Mouse (Mus musculus) testis, adult 2 months (tissue): ENCODE results near the gene Cul7. TPM values are rescaled to one million over a fixed set of nuclear protein-coding genes. Genes with fewer than 3 reads are reported as not detected.
A peak's percentile ranks its signal among the peaks of the same experiment; 100 is the strongest.

ENCODE experiments used
- H3K27ac ChIP-seq: fragments of 200-500 bp; 2 replicates; pipeline ENCODE4 v1.5.1; 2012; ENCODE audit warnings: low read depth, low read length; ENCODE audit not compliant: control insufficient read depth, insufficient read depth
- H3K27me3 ChIP-seq: fragments of 200-500 bp; 2 replicates; pipeline ENCODE4 v1.6.1; 2012; ENCODE audit warnings: mild to moderate bottlenecking, low read length, moderate library complexity; ENCODE audit not compliant: control insufficient read depth, insufficient read depth
- H3K36me3 ChIP-seq: fragments of 200-500 bp; 2 replicates; pipeline ENCODE4 v1.6.1; 2012; ENCODE audit warnings: mild to moderate bottlenecking, low read length; ENCODE audit not compliant: control insufficient read depth, insufficient read depth
- H3K4me1 ChIP-seq: fragments of 200-500 bp; 2 replicates; pipeline ENCODE4 v1.6.1; 2012; ENCODE audit warnings: low read length; ENCODE audit not compliant: control insufficient read depth, insufficient read depth
- H3K4me3 ChIP-seq: fragments of 200-500 bp; 2 replicates; pipeline ENCODE4 v1.5.1; 2012; ENCODE audit warnings: low read depth, mild to moderate bottlenecking, low read length, moderate library complexity, mixed read lengths; ENCODE audit not compliant: control insufficient read depth
- CTCF ChIP-seq: fragments of 200-500 bp; IDR thresholded peaks from 2 replicates; pipeline ENCODE4 v1.5.1; 2012; ENCODE audit warnings: low read depth, mild to moderate bottlenecking, inconsistent platforms, low read length, moderate library complexity; ENCODE audit not compliant: control insufficient read depth, insufficient read depth, insufficient replicate concordance
- POLR2A ChIP-seq: fragments of 200-500 bp; IDR thresholded peaks from 2 replicates; pipeline ENCODE4 v1.6.1; 2012; ENCODE audit warnings: low read depth, mild to moderate bottlenecking, inconsistent platforms, low read length, moderate library complexity; ENCODE audit not compliant: control insufficient read depth
- polyA plus RNA-seq: library from polyadenylated mRNA; depleted of rRNA; stranded (reverse); fragments of >200 nt; gene quantifications from 2 replicates; pipeline ENCODE4 v1.2.3, GENCODE M21; 2012

Cul7 gene
- polyA plus RNA-seq, 1 experiment: 6.7 TPM

DNA sequence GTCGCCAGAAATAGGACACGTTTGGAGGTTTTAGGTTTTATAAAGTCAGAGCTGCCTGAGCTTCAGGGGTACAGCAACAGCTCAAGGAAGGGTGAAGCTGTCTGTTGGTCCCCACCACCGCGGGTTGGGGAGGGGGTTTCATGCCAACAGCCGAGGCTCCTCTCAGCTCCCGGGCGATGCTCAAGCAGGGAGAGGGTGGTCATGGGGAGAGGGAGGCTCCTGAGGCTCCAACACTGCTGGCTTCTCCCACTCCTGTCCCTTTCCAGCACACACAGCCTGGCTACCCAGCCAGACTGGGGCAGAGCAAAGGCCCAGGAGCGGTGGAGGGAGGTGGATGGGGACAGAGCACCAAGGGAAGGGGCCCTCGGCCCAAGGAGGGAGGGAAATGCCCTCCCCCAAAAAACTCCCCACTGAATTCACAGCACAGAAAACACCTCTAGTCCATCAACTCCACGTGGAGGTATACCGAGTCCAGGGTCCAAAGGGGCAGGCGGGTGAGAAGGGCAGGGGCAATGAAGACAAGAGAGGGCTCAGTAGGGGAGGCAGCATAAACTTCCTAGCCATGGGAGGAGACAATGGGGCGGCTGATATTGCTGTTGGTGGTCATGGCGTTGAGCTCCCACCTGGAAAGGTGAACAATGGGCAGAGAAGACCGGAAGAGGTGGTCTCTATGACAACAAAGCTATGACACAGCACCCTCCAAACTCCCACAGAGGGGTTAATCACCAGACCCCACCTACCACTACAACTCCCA, 24.6 kb downstream of the Cul7 start:
- Histone ChIP-seq H3K4me1 (peaks cover 14% of the 10 kb centered on the region), H3K27me3 (no peaks in the 10 kb centered on the region), H3K36me3 (peaks cover 7% of the 10 kb centered on the region), H3K27ac (peak overlapping the region; percentile 91), H3K4me3 (peak overlapping the region; percentile 89)
- TF ChIP-seq CTCF: no peak
- TF ChIP-seq POLR2A: no peak; the same call in 1 of the 2 replicates

DNA sequence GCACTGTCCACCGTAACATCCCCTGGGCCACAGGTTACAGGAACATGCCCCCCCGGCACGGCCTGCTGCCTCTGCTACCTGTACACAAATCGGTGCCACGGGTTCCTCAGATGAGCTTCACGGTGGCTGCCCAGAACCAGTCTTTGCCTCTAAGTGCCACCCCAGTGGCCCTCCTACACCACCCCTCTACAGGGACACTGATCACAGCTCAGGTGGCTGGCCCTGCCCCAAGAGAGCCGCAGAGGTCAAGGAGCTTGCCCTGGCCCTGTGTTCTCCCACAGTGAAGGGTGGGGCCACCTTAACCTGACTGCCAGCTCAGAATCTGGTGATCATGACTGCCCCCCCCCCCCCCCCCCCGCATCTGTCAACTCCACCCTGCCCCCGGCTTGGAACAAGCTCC, 28.3 kb downstream of the Cul7 start, which contains the start of gene Mea1:
Gene Mea1, plus strand, starts transcription at position 378 of the 400 bp plus-strand sequence.
- Histone ChIP-seq H3K27ac (peak within 1 kb of the TSS; percentile 86), H3K27me3 (no peaks in the 10 kb centered on the region), H3K36me3 (peaks cover 5% of the 10 kb centered on the region), H3K4me3 (peak within 1 kb of the TSS; percentile 96), H3K4me1 (peaks cover 12% of the 10 kb centered on the region)
- no peak for TF ChIP-seq CTCF
- no peak; the same call in 1 of the 2 replicates for TF ChIP-seq POLR2A

DNA sequence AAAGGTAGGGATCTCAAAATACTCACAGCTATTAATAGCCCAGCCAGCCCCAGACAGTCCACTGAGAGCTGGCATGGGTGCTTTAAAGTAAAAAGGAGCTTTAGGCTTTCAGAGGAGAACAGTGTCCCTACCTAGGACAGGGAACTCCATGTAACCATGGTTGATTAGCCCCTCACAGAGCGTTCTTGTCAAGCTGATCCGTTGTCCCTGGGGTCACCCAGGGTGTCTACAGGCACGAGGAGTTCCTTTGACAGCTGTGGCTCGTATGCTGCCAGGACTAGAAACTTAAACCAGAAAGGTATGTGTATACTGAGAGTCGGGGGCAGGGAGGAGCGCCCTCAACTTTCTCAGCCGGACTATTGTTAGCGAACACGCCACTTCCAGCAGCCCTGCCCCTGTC, 28.8 kb downstream of the Cul7 start:
- Histone ChIP-seq H3K4me3 (peak overlapping the region; percentile 96), H3K27me3 (no peaks in the 10 kb centered on the region), H3K4me1 (peaks cover 12% of the 10 kb centered on the region), H3K27ac (peak overlapping the region; percentile 80), H3K36me3 (peaks cover 5% of the 10 kb centered on the region)
- no peak for TF ChIP-seq POLR2A
- TF ChIP-seq CTCF: no peak

DNA sequence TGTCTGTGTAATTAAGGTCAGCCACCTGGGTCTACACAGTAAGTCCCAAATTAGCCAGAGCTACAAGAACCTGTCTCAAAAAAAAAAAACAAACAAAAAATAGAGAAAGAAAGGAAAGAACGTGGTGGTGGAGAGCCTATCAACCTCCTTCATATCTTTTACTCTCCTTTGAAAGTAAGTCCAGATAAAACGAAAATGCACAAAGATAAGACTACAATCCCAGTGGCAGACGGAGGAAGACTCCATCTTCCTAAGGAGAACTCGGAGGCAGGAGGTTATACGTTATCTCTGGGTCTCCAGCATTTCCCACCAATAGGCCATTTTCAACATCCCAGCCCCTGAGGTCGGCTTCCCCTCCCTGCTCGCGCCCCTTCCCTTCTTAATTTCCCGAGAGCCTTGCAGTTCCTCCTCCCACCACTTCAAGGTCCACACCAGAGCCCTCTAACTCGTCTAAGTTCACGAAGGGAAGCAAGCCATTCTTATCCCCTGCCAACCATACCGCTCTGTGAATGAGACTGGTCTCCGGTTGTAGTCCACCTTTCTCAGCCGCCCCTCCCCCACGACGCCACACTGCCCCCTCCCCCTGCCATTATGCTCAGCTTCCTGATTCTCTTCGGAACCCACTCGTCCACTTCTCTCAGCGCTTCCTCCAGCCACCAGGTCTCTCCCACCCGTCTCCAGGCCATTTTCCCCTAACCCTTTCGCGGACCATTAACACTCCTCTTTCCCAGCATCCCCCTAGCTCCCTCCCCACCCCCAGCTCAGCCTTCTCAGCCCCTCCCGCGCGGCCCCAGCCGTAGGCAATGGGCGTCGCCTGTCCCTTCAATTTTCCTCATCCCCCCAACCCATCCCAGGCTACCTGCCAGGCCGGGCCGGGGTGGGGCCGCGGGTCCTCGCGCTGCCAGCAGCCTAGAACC, 30.0 kb downstream of the Cul7 start:
- Histone ChIP-seq H3K4me1 (peaks cover 5% of the 10 kb centered on the region), H3K27me3 (no peaks in the 10 kb centered on the region), H3K27ac (peak overlapping the region; percentile 91), H3K4me3 (peak overlapping the region; percentile 96), H3K36me3 (peaks cover 5% of the 10 kb centered on the region; the same call in 1 of the 2 replicates)
- TF ChIP-seq POLR2A: no peak
- no peak for TF ChIP-seq CTCF

DNA sequence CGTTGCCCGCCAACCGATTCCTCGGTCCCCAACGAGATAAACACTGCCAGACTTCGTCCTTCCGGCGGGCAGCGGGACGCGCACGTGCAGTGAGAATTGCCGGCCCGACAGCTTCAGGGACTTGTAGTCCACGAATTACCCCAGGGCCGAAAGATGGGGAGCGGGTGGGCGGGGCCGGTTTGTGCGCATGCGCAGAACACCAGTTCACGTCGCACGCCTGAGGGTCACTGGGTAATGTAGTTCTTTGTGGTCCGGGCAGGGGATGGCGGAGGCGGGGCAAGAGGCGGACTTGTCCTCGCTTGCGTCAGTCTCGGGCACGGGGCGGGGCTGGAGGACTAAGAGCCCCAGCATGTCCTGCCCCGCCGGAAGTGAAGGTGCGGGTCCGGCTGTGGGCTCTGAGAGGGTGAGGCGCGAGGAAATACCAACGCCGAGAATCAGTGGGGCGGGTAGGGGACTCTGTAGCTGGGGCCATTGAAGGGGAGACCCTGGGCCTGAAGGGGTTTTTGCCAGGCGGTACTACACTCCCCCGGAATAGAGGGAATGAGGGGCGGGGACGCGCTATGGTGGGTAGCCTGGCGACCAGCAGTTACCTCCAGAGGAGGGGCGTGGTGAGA, 30.7 kb downstream of the Cul7 start, which contains the start of gene Klhdc3:
Gene Klhdc3, minus strand, starts transcription at position 155 of the 614 bp plus-strand sequence.
- no peak for TF ChIP-seq CTCF
- TF ChIP-seq POLR2A: peak; percentile 62
- no peaks in the 10 kb centered on the region for H3K27me3 ChIP-seq
- peak within 1 kb of the TSS; percentile 96 for H3K4me3 ChIP-seq
- H3K36me3 ChIP-seq: peaks cover 2% of the 10 kb centered on the region; the same call in 1 of the 2 replicates
- H3K27ac ChIP-seq: peak within 1 kb of the TSS; percentile 91
- peaks cover 5% of the 10 kb centered on the region for H3K4me1 ChIP-seq

DNA sequence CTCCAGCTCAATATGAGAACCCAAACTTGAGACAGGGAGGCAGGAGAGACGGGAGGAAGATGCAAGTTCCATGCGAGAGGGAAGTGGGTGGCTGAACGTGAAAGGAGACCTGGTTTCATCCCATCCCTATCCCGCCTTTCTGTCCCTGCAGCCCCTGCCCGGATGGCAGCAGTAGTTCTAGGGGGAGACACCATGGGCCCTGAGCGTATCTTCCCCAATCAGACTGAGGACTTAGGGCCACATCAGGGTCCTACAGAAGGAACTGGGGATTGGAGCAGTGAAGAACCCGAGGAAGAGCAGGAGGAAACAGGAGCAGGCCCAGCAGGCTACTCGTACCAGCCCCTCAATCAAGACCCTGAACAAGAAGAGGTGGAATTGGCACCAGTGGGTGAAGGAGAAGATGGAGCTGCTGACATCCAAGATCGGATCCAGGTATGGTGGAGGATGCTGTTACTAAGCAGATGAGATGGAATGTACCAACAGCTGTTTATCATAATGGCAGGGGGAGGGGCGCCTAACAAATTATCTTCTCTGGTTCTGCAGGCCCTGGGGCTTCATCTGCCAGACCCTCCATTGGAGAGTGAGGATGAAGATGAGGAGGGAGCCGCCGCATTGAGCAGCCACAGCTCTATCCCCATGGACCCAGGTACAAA, 31.5 kb downstream of the Cul7 start:
- Histone ChIP-seq H3K27ac (peak overlapping the region; percentile 80), H3K27me3 (no peaks in the 10 kb centered on the region), H3K4me3 (peak overlapping the region; percentile 96), H3K36me3 (no peaks in the 10 kb centered on the region; the same call in 1 of the 2 replicates), H3K4me1 (peaks cover 5% of the 10 kb centered on the region)
- TF ChIP-seq POLR2A: 0 out of 2 replicates have a peak, but pooled peaks have one; percentile 19
- no peak for TF ChIP-seq CTCF
